Mouse (Mus musculus) ES-E14 (cell line): ENCODE results near the gene Vcl. TPM values are rescaled to one million over a fixed set of nuclear protein-coding genes. Genes with fewer than 3 reads are reported as not detected.

Experiments used
- DNase-seq: peaks from one replicate; pipeline ENCODE4 v3.0.0-alpha.2; 2013; ENCODE audit warnings: low read depth, low spot score
- H3K27ac ChIP-seq: 2 replicates; pipeline ENCODE4 v1.5.1; 2012; ENCODE audit warnings: low read depth, mild to moderate bottlenecking, low read length, moderate library complexity, mixed read lengths; ENCODE audit not compliant: poor library complexity, insufficient read depth, severe bottlenecking
- H3K36me3 ChIP-seq: 2 replicates; pipeline ENCODE4 v1.6.1; 2012; ENCODE audit warnings: mild to moderate bottlenecking, low read length, moderate library complexity, mixed read lengths; ENCODE audit not compliant: control insufficient read depth, poor library complexity, insufficient read depth, severe bottlenecking
- H3K4me1 ChIP-seq, 2 experiments: fragments of 150-350 bp in 1 of 2; sonication (generic) in 1 of 2; 2 replicates each; pipeline ENCODE4 v1.6.1; 2012; ENCODE audit warnings: low read length in 2 of 2, mild to moderate bottlenecking in 1 of 2, mixed read lengths in 1 of 2; ENCODE audit not compliant: control insufficient read depth in 2 of 2, insufficient read depth in 2 of 2, poor library complexity in 1 of 2
- H3K4me3 ChIP-seq, 2 experiments: fragments of 150-350 bp in 1 of 2; sonication (generic) in 1 of 2; 2 replicates each; pipeline ENCODE4 v1.5.1; 2012; ENCODE audit warnings: low read length in 2 of 2, low read depth in 1 of 2, mild to moderate bottlenecking in 1 of 2, mixed read lengths in 1 of 2; ENCODE audit not compliant: insufficient read depth in 1 of 2, poor library complexity in 1 of 2, severe bottlenecking in 1 of 2
- H3K9ac ChIP-seq: 2 replicates; pipeline ENCODE4 v1.6.1; 2012; ENCODE audit warnings: low read depth, mild to moderate bottlenecking, low read length, mixed read lengths; ENCODE audit not compliant: poor library complexity, insufficient read depth, severe bottlenecking
- H3K9me3 ChIP-seq: fragments of 150-350 bp; sonication (generic); 2 replicates; pipeline ENCODE4 v1.6.1; 2012; ENCODE audit warnings: low read depth, mild to moderate bottlenecking, low read length; ENCODE audit not compliant: control insufficient read depth, insufficient read depth
- CHD2 ChIP-seq: IDR thresholded peaks from 2 replicates; pipeline ENCODE4 v1.6.1; 2014; ENCODE audit warnings: mild to moderate bottlenecking, low read depth, low read length, inconsistent platforms
- HCFC1 ChIP-seq: IDR thresholded peaks from 2 replicates; pipeline ENCODE4 v1.6.1; 2012; ENCODE audit warnings: low read length, inconsistent platforms, borderline replicate concordance; ENCODE audit not compliant: insufficient read depth
- MAFK ChIP-seq: IDR thresholded peaks from 2 replicates; pipeline ENCODE4 v1.6.1; 2014; ENCODE audit warnings: mild to moderate bottlenecking, low read depth, low read length, inconsistent platforms; ENCODE audit not compliant: insufficient read depth
- ZC3H11A ChIP-seq: IDR thresholded peaks from 2 replicates; pipeline ENCODE4 v1.6.1; 2012; ENCODE audit warnings: low read depth, mild to moderate bottlenecking, inconsistent platforms, low read length, borderline replicate concordance
- ZNF384 ChIP-seq: IDR thresholded peaks from 2 replicates; pipeline ENCODE4 v1.6.1; 2012; ENCODE audit warnings: low read depth, low read length, inconsistent platforms
- in situ Hi-C, 2 experiments: fragments of 600-800 bp; cut with MboI; formaldehyde crosslinking; loops; one replicate each; pipeline ENCODE4 v1.15.1; 2025; ENCODE audit warnings: low sequenced_read_pairs in 2 of 2, inconsistent platforms in 1 of 2; ENCODE audit not compliant: unreplicated experiment in 2 of 2
- total RNA-seq: library from RNA; depleted of rRNA; stranded (reverse); fragments of 300-350 nt; gene quantifications from 2 replicates; pipeline ENCODE4 v1.2.3, GENCODE M21; 2012; rRNA removed

Gene Vcl
- 92.1 and 116 TPM in 2 replicates for total RNA-seq

DNA sequence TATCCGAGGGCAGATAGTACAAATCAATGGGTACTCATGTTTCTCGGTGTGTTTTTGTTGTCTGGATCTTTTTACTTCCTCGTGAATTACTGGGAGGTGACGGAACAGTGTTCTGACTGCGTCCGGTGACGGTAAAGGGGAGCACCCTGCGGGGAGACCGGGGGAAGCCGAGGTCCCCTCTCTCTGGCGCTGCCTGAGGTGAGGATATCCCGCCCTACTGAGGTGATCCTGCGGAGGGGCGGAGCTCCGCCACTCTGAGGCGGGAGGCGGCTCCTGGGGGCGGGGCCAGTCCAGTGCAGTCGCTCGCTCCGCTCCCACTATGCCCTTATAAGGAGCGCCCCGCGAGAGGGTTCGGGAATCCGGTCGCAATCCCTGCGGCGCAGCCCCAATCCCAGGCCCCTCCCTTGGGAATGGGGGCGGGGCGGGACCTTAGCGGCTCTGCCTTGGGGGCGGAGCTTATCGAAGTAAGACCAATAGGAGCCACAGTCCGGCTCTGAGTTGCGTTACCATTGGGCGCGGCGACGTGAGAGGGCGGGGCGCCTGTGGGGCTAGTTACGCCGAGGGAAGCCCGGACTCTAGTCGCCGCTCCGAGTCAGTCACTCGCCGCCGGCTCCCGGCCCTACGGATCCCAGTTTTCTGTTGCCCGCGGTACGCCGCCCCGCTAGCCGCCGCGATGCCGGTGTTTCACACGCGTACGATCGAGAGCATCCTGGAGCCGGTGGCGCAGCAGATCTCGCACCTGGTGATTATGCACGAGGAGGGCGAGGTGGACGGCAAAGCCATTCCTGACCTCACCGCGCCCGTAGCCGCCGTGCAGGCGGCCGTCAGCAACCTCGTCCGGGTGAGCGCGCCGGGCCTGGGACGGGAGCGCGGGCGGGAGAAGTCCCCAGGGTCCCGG lies at the start of gene Vcl:
Gene Vcl (plus strand): TSS at position 551 of the 898 bp plus-strand sequence.
- H3K9me3 ChIP-seq: no peaks in the 10 kb centered on the region
- 0 out of 4 replicates have a peak, but pooled peaks cover 0 to 2% of the 10 kb centered on the region in 2 experiments for H3K4me1 ChIP-seq
- DNase-seq: peak; percentile 98
- H3K9ac ChIP-seq: peak within 1 kb of the TSS; percentile 88
- in situ Hi-C loops: no loop called here
- TF ChIP-seq ZNF384: no peak
- TF ChIP-seq CHD2: peak; percentile 48; the same call in 1 of the 2 replicates
- TF ChIP-seq HCFC1: peak; percentile 44; the same call in 1 of the 2 replicates
- H3K4me3 ChIP-seq: peak within 1 kb of the TSS; percentile 79 to 100
- H3K27ac ChIP-seq: peak within 1 kb of the TSS; percentile 41; the same call in 1 of the 2 replicates
- H3K36me3 ChIP-seq: no peaks in the 10 kb centered on the region

DNA sequence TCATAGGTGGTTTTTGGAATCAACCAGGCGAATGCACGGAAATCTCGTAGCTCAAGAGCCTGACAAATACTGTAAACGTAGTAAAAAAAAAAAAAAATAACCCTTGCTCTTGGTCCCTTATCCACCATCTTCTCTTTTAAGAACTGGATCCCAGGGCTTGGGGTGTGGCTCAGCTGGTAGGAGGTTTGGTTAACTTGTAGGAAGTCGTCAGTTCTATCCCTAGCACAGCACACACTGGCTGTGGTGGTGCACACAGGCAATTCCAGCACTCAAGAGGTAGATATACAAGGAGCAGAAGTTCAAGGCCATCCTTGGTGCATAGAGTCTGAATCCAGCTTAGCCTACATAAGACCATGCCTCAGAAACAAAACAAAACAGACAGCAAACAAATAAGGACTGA lies 44.5 kb upstream of the Vcl start:
- H3K9me3 ChIP-seq: no peaks in the 10 kb centered on the region
- H3K9ac ChIP-seq: no peak overlapping the region
- H3K27ac ChIP-seq: no peak overlapping the region
- no peaks in the 10 kb centered on the region for H3K36me3 ChIP-seq
- DNase-seq: no peak
- H3K4me3 ChIP-seq: no peak overlapping the region
- H3K4me1 ChIP-seq: peaks cover 0 to 14% of the 10 kb centered on the region in 2 experiments; a peak in 2 of 4 replicates
- in situ Hi-C loops: no loop called here
- TF ChIP-seq MAFK (no peak), ZC3H11A (no peak), ZNF384 (no peak), CHD2 (no peak), HCFC1 (no peak)

DNA sequence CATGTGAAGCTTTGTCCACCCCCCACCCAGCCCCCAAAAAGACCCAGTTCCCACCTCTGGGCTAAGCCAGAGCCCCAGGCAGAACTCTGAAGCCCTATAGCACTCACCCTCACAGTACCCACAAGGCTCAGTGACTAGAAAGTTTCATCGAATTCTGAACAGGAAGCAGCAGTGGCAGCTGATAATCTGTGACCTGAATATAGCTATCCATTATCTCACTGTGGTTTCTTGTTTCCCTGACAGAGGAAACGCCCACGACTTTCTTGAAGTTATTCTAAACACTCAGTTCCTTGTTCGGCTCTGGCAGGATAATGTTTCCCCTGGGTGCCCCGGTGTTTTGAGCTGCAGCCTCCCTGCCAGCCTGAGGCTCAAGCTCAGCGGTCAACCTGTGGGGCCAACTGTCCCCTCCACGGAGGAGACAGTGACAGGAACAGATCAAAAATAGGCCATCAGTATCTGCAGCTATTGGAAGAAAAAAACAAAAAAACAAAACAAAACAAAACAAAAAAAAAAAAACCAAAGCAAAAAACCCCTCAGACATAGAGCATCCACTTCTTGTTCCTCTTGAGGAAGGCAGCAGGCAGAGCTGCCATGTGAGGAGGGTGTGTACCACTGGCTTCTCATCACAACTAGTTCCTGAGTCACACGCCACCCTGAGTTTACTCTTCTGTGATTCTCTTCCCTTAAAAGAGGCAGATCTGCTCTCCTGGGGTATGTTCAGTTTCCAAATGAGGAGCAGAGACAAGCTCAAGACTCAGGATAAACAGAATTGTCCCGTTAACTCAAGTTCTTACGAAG lies 43.9 kb upstream of the Vcl start:
- Histone ChIP-seq H3K9me3 (no peaks in the 10 kb centered on the region), H3K4me1 (peaks cover 0 to 14% of the 10 kb centered on the region in 2 experiments; a peak in 2 of 4 replicates), H3K4me3 (no peak overlapping the region), H3K27ac (no peak overlapping the region), H3K36me3 (no peaks in the 10 kb centered on the region), H3K9ac (no peak overlapping the region)
- no peak for TF ChIP-seq CHD2
- TF ChIP-seq ZC3H11A: no peak
- no peak for TF ChIP-seq ZNF384
- TF ChIP-seq MAFK: no peak
- TF ChIP-seq HCFC1: no peak
- DNase-seq: no peak
- in situ Hi-C loops: no loop called here

DNA sequence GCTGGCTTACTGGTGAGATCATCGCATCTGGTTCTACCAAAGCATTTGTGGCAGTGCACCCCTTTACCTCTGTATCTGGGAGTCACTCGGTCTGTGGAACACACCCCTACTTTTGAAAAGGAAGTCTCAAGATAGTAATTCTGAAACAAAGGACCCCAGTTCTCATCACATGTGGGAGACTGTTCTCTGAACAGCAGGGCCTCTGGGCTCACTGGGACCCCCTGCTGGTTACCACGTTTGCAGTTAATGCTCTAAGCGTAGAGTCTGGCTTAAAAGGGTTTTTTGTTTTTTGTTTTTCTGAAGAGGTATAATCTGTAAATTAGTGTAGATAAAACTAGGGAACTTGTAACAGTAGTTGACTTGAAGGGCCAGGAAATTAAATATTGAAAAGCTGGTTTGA lies 42.9 kb upstream of the Vcl start:
- in situ Hi-C loops: no loop called here
- Histone ChIP-seq H3K9me3 (no peaks in the 10 kb centered on the region), H3K36me3 (no peaks in the 10 kb centered on the region), H3K4me3 (no peak overlapping the region), H3K27ac (no peak overlapping the region), H3K9ac (no peak overlapping the region), H3K4me1 (peaks cover 0 to 14% of the 10 kb centered on the region in 2 experiments; a peak in 2 of 4 replicates)
- DNase-seq: peak; percentile 16
- no peak for TF ChIP-seq ZC3H11A
- no peak for TF ChIP-seq MAFK
- TF ChIP-seq ZNF384: no peak
- no peak for TF ChIP-seq CHD2
- TF ChIP-seq HCFC1: no peak
